Mouse (Mus musculus) stomach, postnatal 0 days (tissue): ENCODE measurements around the gene Fam131c. TPM values are rescaled to one million over a fixed set of nuclear protein-coding genes. Genes with fewer than 3 reads are reported as not detected.
A peak's percentile ranks its signal among the peaks of the same experiment; 100 is the strongest.

Experiments used
- ATAC-seq: fragments of 200-750 bp; cut with Nextera tagmentation; 2 replicates; pipeline ENCODE4 v1.8.0; 2017; ENCODE audit not compliant: low FRiP score, low TSS enrichment
- DNase-seq: peaks from one replicate; pipeline ENCODE4 v3.0.0-alpha.2; 2016; ENCODE audit warnings: low spot score
- H3K27ac ChIP-seq: fragments of 300-500 bp; sonication (generic); replicated peaks from 2 replicates; pipeline ENCODE4 v1.5.1; 2014; ENCODE audit warnings: mild to moderate bottlenecking, control low read depth
- H3K27me3 ChIP-seq: fragments of 300-500 bp; sonication (generic); 2 replicates; pipeline ENCODE4 v1.6.1; 2014; ENCODE audit warnings: low read length; ENCODE audit not compliant: control insufficient read depth, insufficient read depth
- H3K36me3 ChIP-seq: fragments of 300-500 bp; sonication (generic); 2 replicates; pipeline ENCODE4 v1.6.1; 2014; ENCODE audit warnings: low read length, mixed read lengths; ENCODE audit not compliant: control insufficient read depth, insufficient read depth
- H3K4me1 ChIP-seq: fragments of 300-500 bp; sonication (generic); replicated peaks from 2 replicates; pipeline ENCODE4 v1.6.1; 2014; ENCODE audit warnings: antibody characterized with exemption; ENCODE audit not compliant: control insufficient read depth, insufficient read depth
- H3K4me2 ChIP-seq: fragments of 300-500 bp; sonication (generic); replicated peaks from 2 replicates; pipeline ENCODE4 v1.6.1; 2014; ENCODE audit warnings: low read depth, mild to moderate bottlenecking, control low read depth, moderate library complexity
- H3K4me3 ChIP-seq: fragments of 300-500 bp; sonication (generic); 2 replicates; pipeline ENCODE4 v1.5.1; 2014; ENCODE audit warnings: low read depth, low read length, control low read depth
- H3K9ac ChIP-seq: fragments of 300-500 bp; sonication (generic); 2 replicates; pipeline ENCODE4 v1.6.1; 2014; ENCODE audit warnings: mild to moderate bottlenecking, low read length, control low read depth, mixed read lengths
- H3K9me3 ChIP-seq: fragments of 300-500 bp; sonication (generic); 2 replicates; pipeline ENCODE4 v1.6.1; 2016; ENCODE audit warnings: low read length; ENCODE audit not compliant: control insufficient read depth
- CTCF ChIP-seq: IDR thresholded peaks from 2 replicates; pipeline ENCODE4 v1.5.1; 2016; ENCODE audit warnings: antibody characterized with exemption, low read depth, mild to moderate bottlenecking, moderate library complexity
- EP300 ChIP-seq: optimal IDR thresholded peaks from 2 replicates; pipeline ENCODE3; 2016; ENCODE audit warnings: antibody characterized with exemption
- WGBS: fragments of 180-500 bp; shearing (Covaris S2); extraction: QIAGEN DNeasy Blood & Tissue Kit; methylation state at CpG from one replicate; pipeline ENCODE4 v1.1.7; 2014; 5-methylcytosine and 5-hydroxymethylcytosine counted together
- polyA plus RNA-seq: library from polyadenylated mRNA; unstranded; fragments of >200 nt; fragmentation: Nextera tagmentation; extraction: Ambion mirVana; gene quantifications from 2 replicates; pipeline ENCODE4 v1.2.1, GENCODE M21; 2015

Gene Fam131c
- polyA plus RNA-seq: 3.4 and 3.6 TPM in 2 replicates

- no peak within 1 kb of the TSS for H3K27ac ChIP-seq
- no peaks in the 10 kb centered on the region for H3K27me3 ChIP-seq
- ATAC-seq (peak; percentile 55), DNase-seq (peak; percentile 75)
- no peak for TF ChIP-seq CTCF
- TF ChIP-seq EP300: no peak
- no peaks in the 10 kb centered on the region for H3K4me1 ChIP-seq
- peak within 1 kb of the TSS; percentile 92 for H3K4me2 ChIP-seq
- H3K9ac ChIP-seq: peak within 1 kb of the TSS; percentile 67
- 7% methylated on average over 20 of the region's 71 CpGs for WGBS
- H3K4me3 ChIP-seq: peak within 1 kb of the TSS; percentile 50
- H3K36me3 ChIP-seq: no peaks in the 10 kb centered on the region
- H3K9me3 ChIP-seq: no peaks in the 10 kb centered on the region
Observed at GRCm38 (mm10) chr4:141367997-141368791, at the start of gene Fam131c. Gene Fam131c, plus strand, starts transcription at chr4:141368220.

- DNase-seq: no peak
- no peak overlapping the region for H3K27ac ChIP-seq
- no peak overlapping the region for H3K9ac ChIP-seq
- no peak for ATAC-seq
- no peaks in the 10 kb centered on the region for H3K27me3 ChIP-seq
- no peak for TF ChIP-seq CTCF
- no peak for TF ChIP-seq EP300
- no peak overlapping the region for H3K4me3 ChIP-seq
- H3K36me3 ChIP-seq: peaks cover 16% of the 10 kb centered on the region
- no peaks in the 10 kb centered on the region for H3K4me1 ChIP-seq
- H3K4me2 ChIP-seq: no peak overlapping the region
- H3K9me3 ChIP-seq: no peaks in the 10 kb centered on the region
- 83% methylated on average over 11 of the region's 11 CpGs for WGBS
Observed at GRCm38 (mm10) chr4:141322526-141322925, 45.5 kb upstream of the Fam131c start.

- H3K4me2 ChIP-seq: no peak overlapping the region
- H3K4me1 ChIP-seq: no peaks in the 10 kb centered on the region
- H3K27me3 ChIP-seq: no peaks in the 10 kb centered on the region
- H3K4me3 ChIP-seq: no peak overlapping the region
- no peak overlapping the region for H3K27ac ChIP-seq
- peaks cover 16% of the 10 kb centered on the region for H3K36me3 ChIP-seq
- DNase-seq (no peak), ATAC-seq (no peak)
- TF ChIP-seq EP300 (no peak), CTCF (no peak)
- WGBS: 66% methylated on average over 6 of the region's 6 CpGs
- H3K9ac ChIP-seq: no peak overlapping the region
- no peaks in the 10 kb centered on the region for H3K9me3 ChIP-seq
Observed at GRCm38 (mm10) chr4:141324771-141325191, 43.2 kb upstream of the Fam131c start.

GRCm38 (mm10) chr4:141325636-141326035, 42.4 kb upstream of the Fam131c start:
- ATAC-seq (no peak), DNase-seq (no peak)
- no peaks in the 10 kb centered on the region for H3K9me3 ChIP-seq
- no peak overlapping the region for H3K9ac ChIP-seq
- no peak for TF ChIP-seq CTCF
- TF ChIP-seq EP300: no peak
- H3K27ac ChIP-seq: peak overlapping the region; percentile 35; the same call in 1 of the 2 replicates
- H3K4me1 ChIP-seq: no peaks in the 10 kb centered on the region
- no peak overlapping the region for H3K4me2 ChIP-seq
- WGBS: 55% methylated on average over 15 of the region's 15 CpGs
- H3K27me3 ChIP-seq: no peaks in the 10 kb centered on the region
- H3K4me3 ChIP-seq: no peak overlapping the region
- peaks cover 16% of the 10 kb centered on the region for H3K36me3 ChIP-seq

GRCm38 (mm10) chr4:141327075-141327474, 40.9 kb upstream of the Fam131c start:
- ATAC-seq: no peak

GRCm38 (mm10) chr4:141328742-141329141, 39.3 kb upstream of the Fam131c start:
- WGBS: 76% methylated on average over 9 of the region's 9 CpGs
- DNase-seq (no peak), ATAC-seq (no peak)
- no peak for TF ChIP-seq CTCF
- no peak for TF ChIP-seq EP300
- Histone ChIP-seq H3K27ac (no peak overlapping the region), H3K4me3 (no peak overlapping the region), H3K4me1 (no peaks in the 10 kb centered on the region), H3K9me3 (no peaks in the 10 kb centered on the region), H3K4me2 (no peak overlapping the region), H3K36me3 (peaks cover 5% of the 10 kb centered on the region; the same call in 1 of the 2 replicates), H3K27me3 (no peaks in the 10 kb centered on the region), H3K9ac (no peak overlapping the region)

More at GRCm38 (mm10) chr4:141327075-141327474, 40.9 kb upstream of the Fam131c start:
- Histone ChIP-seq H3K36me3 (peaks cover 14% of the 10 kb centered on the region; the same call in 1 of the 2 replicates), H3K4me2 (no peak overlapping the region), H3K4me1 (no peaks in the 10 kb centered on the region), H3K27ac (no peak overlapping the region), H3K9ac (no peak overlapping the region), H3K9me3 (no peaks in the 10 kb centered on the region), H3K27me3 (no peaks in the 10 kb centered on the region), H3K4me3 (no peak overlapping the region)
- no peak for DNase-seq
- no peak for TF ChIP-seq CTCF
- no peak for TF ChIP-seq EP300
- 77% methylated on average over 4 of the region's 4 CpGs for WGBS
